Mouse (Mus musculus) central nervous system, embryonic 14 days (tissue): ENCODE results near the gene Ilf2. TPM values are rescaled to one million over a fixed set of nuclear protein-coding genes. Genes with fewer than 3 reads are reported as not detected.

Experiments used
- polyA plus RNA-seq: library from polyadenylated mRNA; depleted of rRNA; stranded (reverse); fragments of >200 nt; gene quantifications from 2 replicates; pipeline ENCODE4 v1.2.3, GENCODE M21; 2012; rRNA removed

The Ilf2 gene
- 195 and 228 TPM in 2 replicates for polyA plus RNA-seq

GRCm38 (mm10) chr3:90475831-90476611 lies at the start of gene Ilf2:
Gene Ilf2, plus strand, starts transcription at chr3:90476126.

GRCm38 (mm10) chr3:90433381-90434020 lies 42.4 kb upstream of the Ilf2 start, which contains the start of gene Ints3:
Gene Ints3, minus strand, starts transcription at chr3:90433622.

GRCm38 (mm10) chr3:90465686-90466310 lies 10.1 kb upstream of the Ilf2 start, which contains the start of gene Npr1:
Gene Npr1, minus strand, starts transcription at chr3:90465866.

GRCm38 (mm10) chr3:90490696-90491256 lies 14.8 kb downstream of the Ilf2 start, which contains the start of gene Snapin:
Gene Snapin, minus strand, starts transcription at chr3:90491033.

GRCm38 (mm10) chr3:90508950-90509746 lies 33.2 kb downstream of the Ilf2 start, which contains the start of gene Chtop:
Gene Chtop, minus strand, starts transcription at chr3:90509498.

DNA sequence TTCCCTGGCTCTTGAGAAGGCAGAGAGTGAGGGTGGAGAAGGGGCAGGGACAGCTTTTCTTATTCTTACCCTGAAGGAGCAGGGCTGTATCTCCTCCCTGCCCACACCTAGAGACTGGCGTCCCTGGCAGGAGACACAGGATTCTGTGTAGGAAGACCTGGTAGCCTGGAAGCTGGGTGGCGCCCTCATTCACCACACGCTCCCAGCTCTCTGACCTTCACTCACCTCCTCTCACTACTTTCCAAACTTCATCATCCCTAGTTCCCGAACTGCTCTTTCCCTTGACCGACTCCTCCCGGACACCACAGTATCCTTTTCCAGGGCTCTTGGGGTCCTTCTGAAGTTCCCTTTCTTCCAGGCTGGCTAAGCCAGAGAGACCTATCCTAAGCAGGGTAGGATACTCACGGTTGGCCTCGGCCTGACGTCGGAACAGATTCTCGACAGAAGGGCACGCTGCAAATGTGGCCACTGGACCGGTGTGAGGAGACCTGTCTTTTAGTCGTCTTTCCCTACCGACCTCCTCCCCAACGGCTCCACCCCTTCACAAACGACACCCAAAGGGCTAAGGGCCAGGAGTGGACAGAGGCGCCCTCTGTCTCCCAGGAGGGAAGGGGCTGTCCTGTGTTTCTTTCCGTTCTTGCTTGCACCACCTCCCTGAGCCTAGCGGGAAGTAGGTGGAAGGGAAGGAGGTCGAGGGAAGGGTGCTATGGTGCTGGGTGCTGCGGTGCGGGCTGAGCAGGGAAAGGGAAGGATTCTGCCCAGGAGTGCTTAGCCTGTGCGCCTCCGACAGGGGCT lies 38.1 kb downstream of the Ilf2 start, which contains the start of the genes S100a1 and S100a13:
Gene S100a1 (minus strand): TSS at position 597 of the 795 bp plus-strand sequence.
Gene S100a13 (plus strand): TSS at position 640 of the 795 bp plus-strand sequence.

GRCm38 (mm10) chr3:90526580-90526979 lies 50.7 kb downstream of the Ilf2 start, which contains the start of gene S100a14:
Gene S100a14, plus strand, starts transcription at chr3:90526856.

GRCm38 (mm10) chr3:90537141-90537904 lies 61.4 kb downstream of the Ilf2 start, which contains the start of gene S100a16:
Gene S100a16, plus strand, starts transcription at chr3:90537254.

Other genes with a start within 250 kb of the Ilf2 start
- 64.0 and 67.6 TPM in 2 replicates for gene Jtb, start 244.5 kb upstream of the Ilf2 start, polyA plus RNA-seq
- gene Creb3l4, start 232.6 kb upstream of the Ilf2 start, polyA plus RNA-seq = 2.2 and 2.9 TPM in 2 replicates
- 27.4 and 33.3 TPM in 2 replicates for gene Slc39a1, start 228.0 kb upstream of the Ilf2 start, polyA plus RNA-seq
- gene Crtc2, start 222.0 kb upstream of the Ilf2 start, polyA plus RNA-seq = 62.1 and 70.6 TPM in 2 replicates
- 22.6 and 23.6 TPM in 2 replicates for gene Dennd4b, start 210.9 kb upstream of the Ilf2 start, polyA plus RNA-seq
- gene Gatad2b, start 182.9 kb upstream of the Ilf2 start, polyA plus RNA-seq = 31.6 and 35.4 TPM in 2 replicates
- gene Slc27a3, start 86.2 kb upstream of the Ilf2 start, polyA plus RNA-seq = 41.9 and 54.3 TPM in 2 replicates
- gene Ints3, start 42.5 kb upstream of the Ilf2 start, polyA plus RNA-seq = 54.7 and 56.2 TPM in 2 replicates
- 6.2 and 9.0 TPM in 2 replicates for gene Npr1, start 10.3 kb upstream of the Ilf2 start, polyA plus RNA-seq
- gene Snapin, start 14.9 kb downstream of the Ilf2 start, polyA plus RNA-seq = 47.3 and 49.6 TPM in 2 replicates
- gene Chtop, start 33.4 kb downstream of the Ilf2 start, polyA plus RNA-seq = 202 and 231 TPM in 2 replicates
- 10.7 and 14.6 TPM in 2 replicates for gene S100a1, start 38.3 kb downstream of the Ilf2 start, polyA plus RNA-seq
- 8.2 and 13.0 TPM in 2 replicates for gene S100a13, start 38.3 kb downstream of the Ilf2 start, polyA plus RNA-seq
- 0.18 and 4.9 TPM in 2 replicates for gene S100a14, start 50.7 kb downstream of the Ilf2 start, polyA plus RNA-seq
- gene S100a16, start 61.1 kb downstream of the Ilf2 start, polyA plus RNA-seq = 22.0 and 30.8 TPM in 2 replicates
- 0.45 and 0.63 TPM in 2 replicates for gene S100a3, start 84.5 kb downstream of the Ilf2 start, polyA plus RNA-seq
- gene S100a2, start 114.1 kb downstream of the Ilf2 start, polyA plus RNA-seq = not detected in 2 replicates
- not detected in 2 replicates for gene Gm42674, start 125.8 kb downstream of the Ilf2 start, polyA plus RNA-seq
- 2.1 and 5.3 TPM in 2 replicates for gene S100a4, start 127.6 kb downstream of the Ilf2 start, polyA plus RNA-seq
- gene S100a5, start 132.4 kb downstream of the Ilf2 start, polyA plus RNA-seq = not detected in 2 replicates
- 19.4 and 33.6 TPM in 2 replicates for gene S100a6, start 136.8 kb downstream of the Ilf2 start, polyA plus RNA-seq
- 0.09 and 0.14 TPM in 2 replicates for gene S100a7a, start 177.9 kb downstream of the Ilf2 start, polyA plus RNA-seq
- gene S100a8, start 192.9 kb downstream of the Ilf2 start, polyA plus RNA-seq = 6.5 and 9.2 TPM in 2 replicates
- gene S100a9, start 219.6 kb downstream of the Ilf2 start, polyA plus RNA-seq = 10.0 and 14.8 TPM in 2 replicates